Mouse (Mus musculus): ENCODE data around the gene Lrrc27. TPM values are rescaled to one million over a fixed set of nuclear protein-coding genes. Genes with fewer than 3 reads are reported as not detected.
A peak's percentile ranks its signal among the peaks of the same experiment; 100 is the strongest.

Gene Lrrc27
- total and polyA plus RNA-seq, 3 experiments = 0.54 to 1.3 TPM; not detected in 1

- Histone ChIP-seq H3K4me1 (ENCODE audit: control insufficient read depth in 1 of 2, insufficient read depth in 2 of 2, low read length in 2 of 2) (0 out of 4 replicates have a peak, but pooled peaks cover 0 to 5% of the 10 kb centered on the region in 2 experiments), H3K27me3 (ENCODE audit: control insufficient read depth in 1 of 2, insufficient read depth in 2 of 2, low read length in 2 of 2) (no peaks in the 10 kb centered on the region), H3K9ac (ENCODE audit: control insufficient read depth, low read depth, low read length, poor library complexity, severe bottlenecking) (no peak overlapping the region), H3K36me3 (ENCODE audit: control insufficient read depth in 1 of 2, insufficient read depth in 2 of 2, low read length in 2 of 2) (no peaks in the 10 kb centered on the region; a peak in 1 of 4 replicates), H3K4me3 (ENCODE audit: control insufficient read depth in 1 of 2, insufficient read depth in 1 of 2, low read depth in 2 of 2, low read length in 2 of 2) (no peak overlapping the region), H3K9me3 (replicated peaks; ENCODE audit: insufficient read depth, low read length) (no peaks in the 10 kb centered on the region), H3K79me2 (ENCODE audit: control insufficient read depth, insufficient read depth, low read length, poor library complexity) (no peaks in the 10 kb centered on the region), H3K27ac (ENCODE audit: control insufficient read depth, low read depth, low read length) (no peak overlapping the region)
- TF ChIP-seq USF1 (IDR thresholded peaks at IDR 0.05; ENCODE audit: low read depth, low read length) (0 out of 2 replicates have a peak, but pooled peaks have one; percentile 8), MAZ (IDR thresholded peaks at IDR 0.05; ENCODE audit: low read depth, low read length) (no peak), MYC (IDR thresholded peaks at IDR 0.05; ENCODE audit: low read depth, low read length) (no peak), GATA1 (IDR thresholded peaks at IDR 0.05; ENCODE audit: low read depth, low read length) (no peak)
- no peak for DNase-seq (ENCODE audit: low read depth, low spot score)
These were observed 54.4 kb downstream of the Lrrc27 start for GRCm38 (mm10) chr7:139266886-139267870.

DNA sequence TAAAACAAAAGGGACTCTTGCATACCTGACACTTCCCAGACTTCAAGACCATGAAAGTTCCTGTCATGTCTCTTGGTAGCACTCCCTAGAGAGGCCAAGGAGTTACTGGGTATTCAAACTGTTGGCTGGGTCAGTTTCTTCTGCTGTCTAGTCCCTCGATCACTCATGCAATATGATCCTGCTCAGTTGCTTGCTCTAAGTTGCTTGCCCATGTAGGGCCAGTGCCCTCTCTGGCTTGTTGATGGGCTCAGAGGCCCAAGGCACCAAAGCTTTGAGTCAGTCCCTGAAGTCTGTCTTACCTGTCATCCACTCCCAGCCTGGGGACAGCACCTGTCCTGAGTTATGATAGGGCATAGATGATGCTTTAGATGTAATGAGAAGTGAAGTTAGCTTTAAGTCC lies 58.0 kb downstream of the Lrrc27 start:
- TF ChIP-seq MAFK (IDR thresholded peaks at IDR 0.05; ENCODE audit: borderline replicate concordance, low read depth, low read length) (no peak), USF1 (IDR thresholded peaks at IDR 0.05; ENCODE audit: low read depth, low read length) (no peak), E2F4 (IDR thresholded peaks at IDR 0.05; ENCODE audit: borderline replicate concordance, low read depth, low read length) (no peak), POLR2AphosphoS5 (IDR thresholded peaks at IDR 0.05; ENCODE audit: borderline replicate concordance, low read depth, low read length) (no peak), TAL1 (IDR thresholded peaks at IDR 0.05; ENCODE audit: low read length) (no peak), ETS1 (IDR thresholded peaks at IDR 0.05; ENCODE audit: low read depth, low read length) (no peak), JUND (IDR thresholded peaks at IDR 0.05; ENCODE audit: low read depth, low read length) (no peak), ZC3H11A (IDR thresholded peaks at IDR 0.05; ENCODE audit: low read depth, low read length) (no peak), MEF2A (IDR thresholded peaks at IDR 0.05; ENCODE audit: extremely low read depth, insufficient replicate concordance, low read depth, low read length, poor library complexity, severe bottlenecking) (no peak), SMC3 (IDR thresholded peaks at IDR 0.05; ENCODE audit: low read depth, low read length) (no peak), RCOR1 (IDR thresholded peaks at IDR 0.05; ENCODE audit: low read depth, low read length) (no peak), ZNF384 (IDR thresholded peaks at IDR 0.05; ENCODE audit: low read depth, low read length) (no peak), NELFE (IDR thresholded peaks at IDR 0.05; ENCODE audit: low read depth, low read length) (no peak), ZKSCAN1 (IDR thresholded peaks at IDR 0.05; ENCODE audit: low read depth, low read length) (no peak)

More for the DNA sequence above, 58.0 kb downstream of the Lrrc27 start:
- no peak overlapping the region for H3K4me3 ChIP-seq (ENCODE audit: control insufficient read depth in 1 of 2, insufficient read depth in 1 of 2, low read depth in 2 of 2, low read length in 2 of 2)
- peaks cover 0 to 3% of the 10 kb centered on the region in 2 experiments; a peak in 1 of 4 replicates for H3K36me3 ChIP-seq (ENCODE audit: control insufficient read depth in 1 of 2, insufficient read depth in 2 of 2, low read length in 2 of 2)
- H3K27ac ChIP-seq (ENCODE audit: control insufficient read depth, low read depth, low read length) = no peak overlapping the region
- no peaks in the 10 kb centered on the region for H3K79me2 ChIP-seq (ENCODE audit: control insufficient read depth, insufficient read depth, low read length, poor library complexity)
- no peak for DNase-seq (ENCODE audit: low read depth, low spot score)
- H3K9ac ChIP-seq (ENCODE audit: control insufficient read depth, low read depth, low read length, poor library complexity, severe bottlenecking) = no peak overlapping the region
- peaks cover 0 to 13% of the 10 kb centered on the region in 2 experiments; a peak in 1 of 4 replicates for H3K4me1 ChIP-seq (ENCODE audit: control insufficient read depth in 1 of 2, insufficient read depth in 2 of 2, low read length in 2 of 2)
- no peaks in the 10 kb centered on the region for H3K9me3 ChIP-seq (replicated peaks; ENCODE audit: insufficient read depth, low read length)
- no peaks in the 10 kb centered on the region for H3K27me3 ChIP-seq (ENCODE audit: control insufficient read depth in 1 of 2, insufficient read depth in 2 of 2, low read length in 2 of 2)

Measured in MEL (cell line).